Mouse (Mus musculus): ENCODE measurements around the gene Npff.

The Npff gene

DNA sequence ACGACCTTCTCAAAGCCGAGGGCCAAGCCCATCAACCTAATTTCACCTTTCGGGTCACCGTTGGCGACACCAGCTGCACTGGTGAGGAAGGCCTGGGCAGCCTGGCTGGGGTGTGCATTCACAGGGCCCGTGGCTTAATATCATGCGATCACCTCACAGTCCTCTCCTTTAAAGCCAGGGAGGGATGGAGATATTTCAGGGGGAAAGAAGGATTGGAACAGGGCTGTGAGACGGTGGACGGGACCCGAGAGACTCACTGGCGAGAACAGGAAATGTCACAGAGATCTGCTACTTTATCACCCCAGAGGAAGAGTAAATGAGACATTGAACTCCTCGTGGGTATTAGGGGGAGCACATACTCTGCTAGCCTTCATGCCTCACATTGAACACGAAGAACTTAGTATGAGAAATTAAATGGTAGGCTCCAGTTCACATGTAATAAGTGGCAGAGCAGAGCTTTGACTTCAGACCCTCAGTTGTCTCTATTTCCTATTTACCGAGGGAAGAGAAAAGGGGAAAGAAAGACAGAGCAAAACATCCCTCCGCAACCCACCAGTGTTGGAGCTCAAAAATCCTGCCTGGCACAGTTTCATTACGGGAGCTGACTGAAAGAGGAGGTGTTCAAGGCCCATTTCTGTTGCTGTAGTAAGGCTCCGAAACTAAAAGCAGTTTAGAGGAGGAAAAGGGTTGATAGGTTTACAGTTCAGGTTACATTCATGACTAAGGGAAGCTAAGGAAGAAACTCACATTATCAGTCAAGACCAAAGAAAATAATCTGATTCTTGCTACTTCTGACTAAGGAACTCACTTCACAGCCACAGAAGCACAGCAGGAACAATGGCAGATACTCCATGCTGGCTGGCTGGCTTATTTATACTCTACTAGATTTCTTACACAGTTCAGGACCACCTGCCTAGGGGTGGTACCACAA is 5.3 kb downstream of the Npff start:
- peak; percentile 40 for DNase-seq (ENCODE audit: low read depth)

DNA sequence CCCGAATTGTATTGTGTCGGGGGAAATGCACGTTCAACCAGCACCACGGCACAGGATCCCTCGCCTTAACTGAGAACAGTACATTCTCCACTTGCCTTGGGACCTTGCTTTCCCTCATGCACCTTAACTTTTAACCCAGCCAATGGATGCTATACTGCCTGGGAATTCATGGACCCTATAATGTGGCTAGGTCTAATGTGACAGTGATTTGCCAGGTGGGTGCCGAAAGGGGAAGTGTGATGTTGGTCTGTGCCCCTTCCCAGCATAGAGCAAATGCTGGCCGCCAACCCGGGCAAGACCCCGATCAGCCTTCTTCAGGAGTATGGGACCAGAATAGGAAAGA is 5.9 kb downstream of the Npff start:
- no peak for DNase-seq (ENCODE audit: low read depth)

DNA sequence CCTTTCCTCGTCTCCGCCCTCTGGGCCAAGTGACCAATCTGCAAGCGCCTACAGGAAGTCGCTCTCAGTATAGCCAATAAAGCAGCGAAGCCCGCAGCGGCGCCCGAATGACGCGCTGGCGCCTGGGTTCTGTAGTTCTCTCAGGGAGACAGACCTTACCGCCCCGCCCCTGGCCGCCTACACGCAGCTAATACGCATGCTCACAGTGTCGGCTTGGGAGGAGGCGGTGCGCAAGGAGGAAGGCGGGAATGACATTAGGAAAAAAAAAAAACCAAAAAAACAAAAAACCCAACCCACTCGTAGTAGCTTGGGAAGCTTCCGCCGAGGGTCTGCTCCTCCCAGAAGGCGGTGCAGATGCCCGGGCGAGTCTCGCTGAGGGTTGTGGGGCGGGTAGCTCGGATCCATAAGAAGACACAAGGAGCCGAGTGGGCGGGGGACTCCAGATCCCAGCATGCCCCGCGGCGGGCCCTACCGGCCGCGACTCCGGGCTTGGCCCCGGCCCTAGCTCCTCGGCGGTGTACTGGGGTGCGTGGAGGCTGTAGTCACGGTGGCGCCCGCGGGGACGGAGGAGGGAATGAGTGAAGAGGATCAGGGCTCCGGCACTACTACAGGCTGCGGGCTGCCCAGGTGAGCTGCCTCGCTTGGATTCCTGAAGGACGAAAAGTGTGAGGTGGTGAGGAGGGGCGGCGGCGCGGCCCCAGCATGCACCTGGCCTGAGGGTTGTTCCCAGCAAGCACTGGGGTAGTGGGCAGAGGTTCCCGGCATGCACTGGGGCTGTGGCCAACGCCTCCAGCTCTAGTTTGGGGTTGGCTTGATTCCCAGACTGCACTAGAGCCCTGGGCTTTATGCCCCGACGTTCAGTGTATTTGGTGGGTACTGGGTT is 6.5 kb downstream of the Npff start, which contains the start of gene Tarbp2:
Gene Tarbp2, plus strand, starts transcription at position 217 of the 883 bp plus-strand sequence.
- DNase-seq (ENCODE audit: low read depth): peak; percentile 99

DNA sequence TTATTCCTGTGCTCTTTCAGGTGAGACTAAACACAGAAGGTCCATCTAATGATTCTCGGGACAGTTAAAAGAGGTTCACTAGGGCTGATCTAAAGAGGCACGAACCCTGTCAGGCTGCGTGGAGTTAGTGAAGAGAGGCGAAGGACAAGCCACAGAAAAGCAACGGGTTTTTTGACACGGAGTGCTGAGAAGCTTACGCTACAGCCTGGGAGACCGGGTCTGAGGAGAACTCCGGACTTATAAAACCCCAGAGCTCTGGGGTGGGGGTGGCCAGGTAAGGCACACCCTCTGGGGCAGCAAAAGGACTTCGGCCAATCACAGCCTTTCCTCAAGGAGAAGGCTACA is 7.1 kb downstream of the Npff start:
- no peak for DNase-seq (ENCODE audit: low read depth)

DNA sequence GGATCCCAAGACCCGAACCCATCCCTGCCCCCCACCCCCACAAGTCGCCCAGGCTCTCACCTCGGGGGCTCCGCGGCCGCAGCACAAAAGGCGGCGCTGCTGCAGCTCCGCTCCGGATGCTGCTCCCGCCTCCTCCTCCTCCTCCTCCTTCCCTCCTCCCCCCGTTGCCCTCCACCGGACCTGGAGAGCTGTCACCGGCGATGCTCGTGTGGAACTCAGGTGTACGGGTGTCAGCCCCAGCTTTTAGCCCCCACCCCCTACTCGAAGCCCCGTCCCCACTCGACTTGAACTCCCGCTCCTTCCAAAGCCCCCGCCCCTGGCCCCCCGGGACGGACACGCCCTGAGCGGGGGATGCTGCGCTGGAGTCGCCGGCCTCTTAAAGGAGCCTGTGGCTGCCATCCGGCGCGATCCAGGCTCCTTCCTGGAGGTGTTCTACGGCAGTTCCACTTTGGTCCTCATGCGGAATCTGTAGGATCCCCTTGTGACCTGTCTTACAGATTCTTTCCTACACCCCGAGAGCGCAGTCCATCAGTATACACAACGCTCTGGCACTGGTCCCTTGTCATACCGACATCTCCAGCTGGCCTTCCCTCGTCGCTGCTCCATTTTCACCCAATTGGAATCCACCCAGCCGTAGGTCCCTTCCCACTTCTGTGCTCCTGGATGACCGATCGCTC is 7.9 kb downstream of the Npff start, which contains the start of gene Map3k12:
Gene Map3k12, minus strand, starts transcription at position 337 of the 677 bp plus-strand sequence.
- peak; percentile 75 for DNase-seq (ENCODE audit: low read depth)

DNA sequence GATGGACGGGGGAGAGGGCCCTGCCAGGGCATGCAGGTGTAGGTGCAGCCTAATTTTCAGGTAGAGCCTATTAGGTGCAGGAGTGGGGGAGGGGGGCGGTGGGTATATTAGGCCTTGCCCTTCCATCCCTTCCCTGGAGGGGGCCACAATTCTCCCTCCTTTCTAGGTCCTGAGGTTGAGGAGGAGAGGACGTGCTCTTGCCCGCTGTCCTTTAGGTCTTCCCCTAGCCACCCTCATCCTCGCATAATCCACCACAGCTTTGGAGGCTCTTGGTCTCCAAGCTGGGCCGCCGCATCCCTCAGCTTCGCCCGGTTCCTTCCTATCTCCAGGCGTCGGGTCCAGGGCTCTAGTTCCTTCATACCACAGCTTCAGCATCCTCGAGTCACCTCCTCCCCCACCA is 8.4 kb downstream of the Npff start:
- no peak for DNase-seq (ENCODE audit: low read depth)

DNA sequence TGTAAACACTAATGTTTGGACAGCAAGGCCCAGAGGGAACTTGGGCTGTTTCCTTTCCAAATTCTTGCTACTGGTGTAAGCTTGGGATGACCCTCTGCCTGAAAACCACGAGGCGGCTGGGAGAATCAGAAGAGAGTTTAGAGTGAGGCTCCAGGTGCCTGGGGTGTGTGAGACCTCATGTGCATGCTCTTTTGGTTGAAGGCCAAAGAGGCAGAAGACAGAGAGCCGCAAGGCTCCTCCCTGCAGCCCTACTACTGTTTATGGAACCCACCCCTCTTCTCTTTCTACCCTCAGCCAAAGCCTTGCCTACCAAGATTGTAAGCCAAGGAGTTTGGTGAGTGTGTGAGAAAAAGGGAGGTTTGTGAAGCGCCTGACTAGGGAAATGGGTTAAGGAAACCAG is 9.0 kb downstream of the Npff start:
- DNase-seq (ENCODE audit: low read depth): no peak

DNA sequence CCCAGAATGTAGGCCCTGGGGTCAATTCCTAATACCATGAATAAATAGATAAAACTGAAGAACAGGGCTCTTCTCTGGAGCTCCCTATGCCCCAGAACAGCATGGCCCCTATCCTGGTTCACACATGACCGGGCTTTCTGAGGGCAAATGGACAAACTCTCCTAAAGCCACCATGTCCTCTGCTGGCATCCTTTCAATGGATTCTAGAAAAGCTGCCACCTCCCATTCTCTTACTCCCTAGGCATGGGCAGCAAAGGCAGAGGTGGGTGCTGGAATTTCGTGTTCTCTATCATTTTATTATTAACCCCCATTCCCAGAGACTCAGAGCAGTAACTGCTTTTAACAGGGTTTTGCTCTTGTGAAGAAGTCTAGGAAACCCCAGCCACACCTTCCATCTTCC is 9.5 kb downstream of the Npff start:
- no peak for DNase-seq (ENCODE audit: low read depth)

DNA sequence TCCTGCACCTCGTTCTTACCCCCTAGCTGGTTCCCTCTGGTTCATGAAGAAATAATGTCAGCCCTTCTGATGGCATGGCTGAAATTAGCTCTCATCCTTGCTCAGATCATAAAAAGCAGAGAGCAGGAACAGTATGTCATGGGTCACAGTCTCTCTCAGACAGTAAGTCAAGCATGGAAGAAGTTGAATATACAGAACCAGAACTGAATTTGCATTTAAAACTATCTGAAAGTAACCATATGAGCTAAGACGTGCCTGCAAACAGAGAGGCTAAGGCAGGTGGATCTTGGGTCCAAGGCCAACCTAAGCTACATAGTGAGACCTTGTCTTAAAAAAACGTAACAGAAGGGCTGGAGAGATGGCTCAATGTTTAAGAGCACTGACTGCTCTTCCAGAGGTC is 11.7 kb downstream of the Npff start:
- no peak for DNase-seq (ENCODE audit: low read depth)

DNA sequence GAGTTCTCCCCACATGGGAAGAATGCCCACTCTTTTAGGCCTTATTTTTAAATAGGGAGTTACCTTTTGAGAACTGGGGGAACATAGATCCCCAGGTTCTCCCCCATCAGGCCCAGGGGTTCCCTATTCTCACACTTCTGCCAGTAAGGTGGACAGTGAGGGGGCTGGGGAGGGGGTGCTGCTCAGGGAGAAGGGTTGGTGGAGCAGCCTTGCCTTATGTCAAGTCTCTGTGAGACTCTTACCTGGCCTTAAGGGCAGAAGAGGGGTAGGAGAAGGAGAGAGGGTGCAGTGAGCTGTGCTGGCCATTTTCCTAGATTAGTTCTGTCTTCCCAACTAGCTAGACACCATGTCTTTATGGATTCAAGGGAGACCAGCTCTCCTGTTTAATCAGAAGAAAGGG is 12.3 kb downstream of the Npff start:
- no peak for DNase-seq (ENCODE audit: low read depth)

DNA sequence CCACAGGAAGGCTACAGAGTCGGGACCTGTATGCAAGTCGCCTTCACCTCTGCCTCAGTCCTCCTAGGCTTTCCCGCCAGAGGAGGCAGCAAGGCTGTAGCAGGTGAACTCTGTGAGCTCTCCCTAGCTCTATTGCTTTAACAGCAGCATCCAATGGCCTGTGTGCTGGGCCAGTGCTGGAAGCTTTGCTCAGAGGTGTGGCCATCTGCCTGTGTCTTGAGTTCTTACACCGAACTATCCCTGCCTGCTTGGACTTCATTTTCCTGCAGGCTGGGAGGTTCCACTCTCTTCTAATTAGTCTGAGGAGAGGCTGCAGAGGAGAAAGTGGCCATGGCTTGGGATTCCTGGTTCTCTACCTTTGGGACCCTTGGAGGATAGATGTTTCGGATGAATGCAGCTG is 12.7 kb downstream of the Npff start:
- DNase-seq (ENCODE audit: low read depth): no peak

DNA sequence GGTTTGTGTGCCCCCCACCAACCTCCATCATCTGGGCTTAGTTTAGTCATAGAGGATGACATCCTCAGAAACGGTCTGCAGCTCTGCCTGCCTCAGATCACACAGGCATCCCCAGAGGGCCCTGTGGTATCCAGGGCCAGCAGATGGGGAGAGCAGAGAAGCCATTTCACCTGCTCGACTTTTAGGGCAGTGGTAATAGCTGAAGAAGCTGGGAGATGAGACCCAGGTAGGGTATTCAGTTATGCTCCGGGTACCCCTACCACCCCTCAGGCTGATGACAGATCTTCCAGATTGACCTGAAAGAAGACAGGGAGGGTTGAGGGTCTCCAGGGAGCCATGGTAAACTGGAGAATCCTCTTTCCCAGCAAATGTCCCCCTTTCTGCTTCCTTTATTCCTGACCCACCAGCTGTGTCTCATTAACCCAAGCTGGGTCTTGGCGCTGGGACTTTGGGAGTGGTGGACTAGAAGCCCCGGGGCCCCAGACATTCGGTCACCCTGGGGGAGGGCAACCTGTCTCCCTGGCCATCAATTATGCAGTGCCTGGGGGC is 13.4 kb downstream of the Npff start:
- DNase-seq (ENCODE audit: low read depth): no peak

DNA sequence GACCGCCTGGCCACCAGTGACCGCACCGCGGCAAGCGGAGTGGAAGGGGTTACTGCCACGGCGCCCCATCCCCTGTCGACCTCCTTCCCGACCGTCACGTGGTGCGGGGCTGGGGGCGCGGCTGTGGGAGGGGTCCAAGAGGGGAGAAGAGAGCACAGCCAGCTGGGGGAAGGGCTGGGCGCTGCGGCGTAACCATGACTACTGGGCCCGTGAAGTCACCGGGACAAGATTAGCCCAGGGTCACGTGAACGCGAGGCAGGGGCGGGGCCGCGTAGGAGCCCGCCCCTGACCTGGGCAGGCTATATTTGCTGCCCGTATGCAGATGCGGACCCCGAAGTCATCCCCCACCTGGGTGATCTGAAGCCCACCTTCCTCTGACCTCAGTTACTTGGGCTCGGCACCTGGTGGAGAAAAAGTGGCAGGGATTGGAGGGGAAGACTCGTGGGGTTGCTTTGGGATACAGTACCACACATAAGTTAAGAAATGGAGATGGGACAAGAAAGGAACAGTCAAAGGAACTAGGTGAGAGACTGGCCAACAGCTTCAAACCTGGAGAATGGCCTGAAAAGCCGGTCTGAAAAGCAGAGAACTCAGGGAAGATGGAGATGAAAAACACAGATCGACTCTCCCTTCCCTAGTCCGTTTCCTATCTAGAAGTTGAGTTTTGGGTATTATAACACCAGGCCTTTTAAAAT is 14.0 kb downstream of the Npff start:
- DNase-seq (ENCODE audit: low read depth): peak; percentile 75

DNA sequence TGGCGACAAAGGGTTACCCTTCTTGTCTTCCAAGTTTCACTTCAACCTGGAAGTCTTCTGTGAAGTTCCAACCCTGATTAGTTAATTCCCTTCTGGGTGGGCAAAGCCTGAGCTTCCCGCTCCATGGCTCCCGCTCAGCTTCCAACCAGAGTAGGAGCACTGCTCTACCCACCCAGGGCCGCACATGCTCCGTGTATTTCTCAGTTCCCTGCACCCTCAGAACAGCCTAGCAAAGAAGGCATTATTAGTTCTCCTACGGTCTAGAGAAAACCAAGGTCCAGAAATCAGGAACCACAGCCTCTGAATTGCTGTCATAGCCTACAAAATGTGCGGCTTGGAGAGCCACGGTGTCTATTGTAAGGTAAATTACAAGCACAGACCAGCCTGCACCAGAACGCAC is 14.6 kb downstream of the Npff start:
- no peak for DNase-seq (ENCODE audit: low read depth)

DNA sequence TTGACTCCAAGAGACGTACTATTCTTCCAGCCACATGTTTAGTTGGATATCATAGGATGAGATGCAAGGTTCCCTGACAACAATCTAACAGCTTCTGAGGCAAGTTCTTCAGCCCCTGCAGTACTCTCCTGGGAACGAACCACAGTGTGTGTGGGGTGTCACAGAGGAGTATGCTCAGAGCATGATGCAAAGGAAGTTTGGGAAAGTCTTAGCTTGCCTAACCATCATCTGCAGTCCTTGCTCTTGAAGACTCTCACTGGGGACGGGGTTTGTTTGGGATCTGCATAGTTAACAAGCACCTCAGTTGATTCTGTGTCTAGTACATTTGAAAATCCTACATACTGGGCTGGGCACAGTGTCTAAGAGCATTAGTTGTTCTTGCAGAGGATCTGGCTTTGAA is 16.4 kb downstream of the Npff start:
- no peak for DNase-seq (ENCODE audit: low read depth)

DNA sequence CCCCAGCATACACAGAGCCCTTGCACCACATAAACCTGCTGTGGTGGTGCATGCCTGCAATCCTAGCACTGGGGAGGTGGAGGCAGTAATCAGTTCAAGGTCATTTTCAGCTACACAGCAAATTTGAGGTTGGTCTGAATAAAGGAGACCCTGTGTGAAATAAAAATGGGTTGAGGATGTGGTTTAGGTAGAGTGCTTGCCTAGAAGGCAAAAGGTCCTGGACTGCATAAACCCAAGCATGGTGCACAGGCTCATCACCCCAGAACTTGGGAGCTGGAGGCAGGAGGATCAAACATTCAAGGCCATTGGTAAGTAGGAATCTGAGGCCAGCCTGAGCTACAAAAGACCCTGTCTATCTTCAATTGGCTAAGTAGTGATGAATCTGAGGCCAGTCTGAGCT is 17.2 kb downstream of the Npff start:
- no peak for DNase-seq (ENCODE audit: low read depth)

DNA sequence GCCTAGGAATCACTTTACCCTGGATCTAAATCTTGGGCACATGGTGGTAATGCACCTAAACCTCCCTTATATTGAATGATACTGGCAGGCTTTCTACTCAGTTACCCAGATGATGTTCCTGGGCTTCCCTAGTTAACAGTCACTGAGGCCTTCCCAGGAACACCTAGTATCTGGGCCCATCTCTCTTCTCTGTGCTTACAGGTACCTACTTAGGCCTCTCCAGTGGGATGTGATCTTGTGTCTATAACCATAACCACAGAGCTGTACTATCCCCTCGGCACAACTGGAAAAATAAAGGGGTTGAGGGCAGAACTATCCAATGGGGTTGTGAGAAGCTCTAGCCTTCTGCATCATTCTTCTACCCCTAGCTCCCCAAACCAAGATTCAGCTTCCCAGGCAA is 17.9 kb downstream of the Npff start:
- no peak for DNase-seq (ENCODE audit: low read depth)

DNA sequence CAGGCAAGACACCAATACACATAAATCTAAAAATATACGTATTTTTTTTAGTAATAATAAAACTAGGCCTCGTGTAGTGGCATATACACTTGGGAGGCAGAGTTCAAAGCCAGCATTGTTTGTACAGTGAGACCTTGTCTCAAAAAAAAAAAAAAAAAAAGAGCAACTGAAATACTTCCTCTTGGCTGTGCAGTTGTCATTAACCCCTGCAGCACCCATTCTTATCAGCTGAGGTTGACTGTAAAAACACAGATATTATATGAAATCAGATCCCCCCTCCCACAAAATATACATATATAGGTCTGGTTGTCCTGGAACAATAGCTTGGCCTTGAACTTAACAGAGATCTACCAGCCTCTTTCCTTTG is 18.3 kb downstream of the Npff start:
- DNase-seq (ENCODE audit: low read depth): no peak

DNA sequence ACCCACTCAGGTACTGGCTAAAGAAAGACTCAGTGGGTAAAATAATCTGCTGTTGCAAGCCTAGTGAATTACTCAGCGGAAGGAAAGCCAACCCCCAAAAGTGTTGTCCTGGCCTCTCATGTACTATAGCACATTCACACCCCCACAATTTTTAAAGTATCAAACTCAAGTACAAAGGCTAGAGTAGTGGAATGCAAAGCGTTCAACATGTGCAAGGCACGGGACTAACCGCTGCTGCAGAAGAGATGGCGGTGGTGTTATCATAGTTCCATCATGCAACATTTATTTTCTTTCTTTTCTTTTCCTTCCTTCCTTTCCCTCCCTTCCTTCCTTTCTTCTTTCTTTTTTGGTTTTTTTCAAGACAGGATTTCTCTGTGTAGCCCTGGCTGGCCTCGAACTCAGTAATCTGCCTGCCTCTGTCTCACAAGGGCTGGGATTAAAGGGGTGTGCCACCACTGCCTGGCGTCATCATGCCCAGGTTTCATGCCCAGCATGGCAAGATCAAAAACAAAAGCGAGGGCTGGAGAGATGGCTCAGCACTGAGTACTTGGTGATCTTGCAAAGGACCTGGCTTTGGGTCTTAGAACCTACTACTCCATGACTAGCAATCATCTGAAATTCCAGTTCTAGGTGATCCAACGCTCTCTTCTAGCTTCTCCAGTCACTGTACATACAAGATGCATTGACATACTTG is 18.8 kb downstream of the Npff start:
- no peak for DNase-seq (ENCODE audit: low read depth)

DNA sequence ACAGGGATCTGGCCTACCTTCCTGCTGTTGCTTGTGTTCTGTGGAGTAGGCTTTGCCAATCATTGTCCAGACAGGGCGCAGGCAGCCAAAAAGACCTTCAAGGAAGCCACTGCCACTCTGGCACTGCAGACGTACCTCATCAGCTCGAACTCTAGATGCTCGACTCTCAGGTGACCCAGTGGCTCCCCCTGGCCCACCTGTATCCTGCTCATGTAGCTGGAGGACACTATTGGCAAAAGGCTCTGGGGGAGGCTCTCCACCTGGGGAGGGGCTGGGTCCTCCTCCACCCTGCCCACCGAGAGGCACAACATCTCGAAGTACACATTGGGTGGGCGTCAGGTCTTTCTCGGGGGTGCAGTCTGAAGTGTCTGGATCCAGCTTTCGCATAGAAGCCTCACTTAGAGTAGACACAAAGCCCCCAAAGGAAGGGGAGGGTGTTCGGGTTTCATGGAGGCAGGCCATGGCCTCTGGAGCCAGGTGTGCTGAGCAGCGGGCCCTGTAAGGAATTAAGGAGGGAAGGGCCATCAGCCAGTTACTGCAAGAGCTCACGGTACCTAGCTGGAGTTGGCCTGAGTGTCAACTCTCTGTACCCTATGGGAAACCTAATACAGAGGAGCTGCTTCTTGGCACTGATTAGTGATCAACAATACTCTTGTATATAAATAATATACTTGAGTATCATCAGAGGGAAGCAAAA is 19.5 kb downstream of the Npff start:
- DNase-seq (ENCODE audit: low read depth): no peak
